Mouse (Mus musculus) stomach, embryonic 16.5 days (tissue): ENCODE measurements around the gene Gm13277. TPM values are rescaled to one million over a fixed set of nuclear protein-coding genes. Genes with fewer than 3 reads are reported as not detected.
A peak's percentile ranks its signal among the peaks of the same experiment; 100 is the strongest.
"Not testable (repeated sequence)": the region's sequence is repeated elsewhere in the genome, so short reads cannot be mapped to it uniquely, and the experiment has no call there.

Experiments
- ATAC-seq: fragments of 200-750 bp; cut with Nextera tagmentation; 2 replicates; pipeline ENCODE4 v1.8.0; 2017; ENCODE audit warnings: moderate number of reproducible peaks, moderate TSS enrichment; ENCODE audit not compliant: insufficient read depth, low FRiP score
- H3K27ac ChIP-seq: fragments of 300-500 bp; sonication (generic); 2 replicates; pipeline ENCODE4 v1.5.1; 2014; ENCODE audit warnings: low read length
- H3K27me3 ChIP-seq: fragments of 300-500 bp; sonication (generic); 2 replicates; pipeline ENCODE4 v1.6.1; 2014; ENCODE audit warnings: low read length, control low read depth, mixed read lengths; ENCODE audit not compliant: control insufficient read depth, insufficient read depth
- H3K36me3 ChIP-seq: fragments of 300-500 bp; sonication (generic); 2 replicates; pipeline ENCODE4 v1.6.1; 2014; ENCODE audit warnings: low read length; ENCODE audit not compliant: control insufficient read depth, insufficient read depth
- H3K4me1 ChIP-seq: fragments of 300-500 bp; sonication (generic); 2 replicates; pipeline ENCODE4 v1.6.1; 2014; ENCODE audit warnings: low read length, control low read depth, mixed read lengths; ENCODE audit not compliant: control insufficient read depth, insufficient read depth
- H3K4me2 ChIP-seq: fragments of 300-500 bp; sonication (generic); 2 replicates; pipeline ENCODE4 v1.6.1; 2014; ENCODE audit warnings: low read depth, low read length, mixed read lengths
- H3K4me3 ChIP-seq: fragments of 300-500 bp; sonication (generic); replicated peaks from 2 replicates; pipeline ENCODE4 v1.5.1; 2014; ENCODE audit warnings: mild to moderate bottlenecking, low read length
- H3K9ac ChIP-seq: fragments of 300-500 bp; sonication (generic); 2 replicates; pipeline ENCODE4 v1.6.1; 2014; ENCODE audit warnings: low read length
- H3K9me3 ChIP-seq: fragments of 300-500 bp; sonication (generic); replicated peaks from 2 replicates; pipeline ENCODE4 v1.6.1; 2016; ENCODE audit warnings: low read length, control low read depth; ENCODE audit not compliant: control insufficient read depth
- WGBS: fragments of 180-500 bp; shearing (Covaris S2); extraction: QIAGEN DNeasy Blood & Tissue Kit; methylation state at CpG from one replicate; pipeline ENCODE4 v1.1.7; 2014; 5-methylcytosine and 5-hydroxymethylcytosine counted together
- polyA plus RNA-seq: library from polyadenylated mRNA; unstranded; fragments of >200 nt; fragmentation: Nextera tagmentation; extraction: Ambion mirVana; gene quantifications from 2 replicates; pipeline ENCODE4 v1.2.1, GENCODE M21; 2015

Gm13277 gene
- polyA plus RNA-seq, 1 experiment from 2014 or later: not detected

GRCm38 (mm10) chr4:88780320-88780719 is 8.1 kb upstream of the Gm13277 start:
- H3K36me3 ChIP-seq, H3K27me3 ChIP-seq, ATAC-seq, H3K4me3 ChIP-seq, H3K9me3 ChIP-seq, H3K9ac ChIP-seq, H3K27ac ChIP-seq, H3K4me2 ChIP-seq, H3K4me1 ChIP-seq: not testable (repeated sequence)
- WGBS: 53% methylated on average over 14 of the region's 18 CpGs

GRCm38 (mm10) chr4:88781831-88782230 is 6.6 kb upstream of the Gm13277 start, which contains the start of gene Ifnz:
Ifnz (plus strand) TSS chr4:88782131.
- not testable (repeated sequence) for ATAC-seq, H3K36me3 ChIP-seq, H3K4me1 ChIP-seq, H3K27me3 ChIP-seq, H3K27ac ChIP-seq, H3K9ac ChIP-seq, H3K9me3 ChIP-seq
- H3K4me2 ChIP-seq: peak within 1 kb of the TSS; percentile 40
- WGBS: 9% methylated on average over 2 of the region's 7 CpGs
- 0 out of 2 replicates have a peak within 1 kb of the TSS, but pooled peaks have one; percentile 22 for H3K4me3 ChIP-seq

- 0% methylated on average over 3 of the region's 31 CpGs for WGBS
- H3K36me3 ChIP-seq, H3K9ac ChIP-seq, H3K9me3 ChIP-seq, H3K27me3 ChIP-seq, H3K4me1 ChIP-seq, ATAC-seq, H3K27ac ChIP-seq: not testable (repeated sequence)
- Histone ChIP-seq H3K4me2 (peak overlapping the region; percentile 40), H3K4me3 (0 out of 2 replicates have a peak overlapping the region, but pooled peaks have one; percentile 22)
Measured at GRCm38 (mm10) chr4:88782335-88782734, 6.1 kb upstream of the Gm13277 start.

- H3K9ac ChIP-seq, H3K4me3 ChIP-seq, H3K9me3 ChIP-seq, H3K4me1 ChIP-seq, H3K4me2 ChIP-seq, ATAC-seq, H3K27me3 ChIP-seq, H3K27ac ChIP-seq, H3K36me3 ChIP-seq: not testable (repeated sequence)
- no CpG with 5 or more reads among the region's 27 CpGs for WGBS
Measured at GRCm38 (mm10) chr4:88785409-88785808, 3.0 kb upstream of the Gm13277 start, which contains the start of gene Gm13276. Gm13276 (plus strand) TSS chr4:88785709.

GRCm38 (mm10) chr4:88791250-88791649 is 2.8 kb downstream of the Gm13277 start, which contains the start of gene Gm13278:
Gm13278 (plus strand) TSS chr4:88791550.
- H3K36me3 ChIP-seq, H3K9ac ChIP-seq, H3K4me3 ChIP-seq, H3K27ac ChIP-seq, ATAC-seq, H3K27me3 ChIP-seq, H3K4me1 ChIP-seq, H3K9me3 ChIP-seq, H3K4me2 ChIP-seq: not testable (repeated sequence)
- WGBS: no CpG with 5 or more reads among the region's 28 CpGs

GRCm38 (mm10) chr4:88793936-88794675 is 5.7 kb downstream of the Gm13277 start, which contains the start of gene Gm13275:
Gm13275 (plus strand) TSS chr4:88794487.
- H3K4me1 ChIP-seq, H3K9me3 ChIP-seq, H3K27me3 ChIP-seq, H3K9ac ChIP-seq, ATAC-seq, H3K27ac ChIP-seq, H3K36me3 ChIP-seq, H3K4me3 ChIP-seq, H3K4me2 ChIP-seq: not testable (repeated sequence)
- WGBS: 2% methylated on average over 9 of the region's 52 CpGs

- not testable (repeated sequence) for H3K4me2 ChIP-seq, H3K9me3 ChIP-seq, H3K27ac ChIP-seq, H3K9ac ChIP-seq, ATAC-seq, H3K27me3 ChIP-seq, H3K4me1 ChIP-seq, H3K4me3 ChIP-seq, H3K36me3 ChIP-seq
- no CpG with 5 or more reads among the region's 28 CpGs for WGBS
Measured at GRCm38 (mm10) chr4:88797097-88797496, 8.7 kb downstream of the Gm13277 start, which contains the start of gene Gm13279. Gm13279 (plus strand) TSS chr4:88797397.

- H3K36me3 ChIP-seq, H3K9me3 ChIP-seq, H3K4me2 ChIP-seq, H3K4me3 ChIP-seq, H3K9ac ChIP-seq, H3K4me1 ChIP-seq, ATAC-seq, H3K27me3 ChIP-seq, H3K27ac ChIP-seq: not testable (repeated sequence)
- WGBS: 13% methylated on average over 4 of the region's 7 CpGs
Measured at GRCm38 (mm10) chr4:88799365-88799764, 10.9 kb downstream of the Gm13277 start, which contains the start of gene Gm13285. Gm13285 (plus strand) TSS chr4:88799665.

GRCm38 (mm10) chr4:88802954-88803353 is 14.5 kb downstream of the Gm13277 start, which contains the start of gene Gm13287:
Gm13287 (plus strand) TSS chr4:88803254.
- H3K4me2 ChIP-seq, H3K36me3 ChIP-seq, H3K27me3 ChIP-seq, H3K27ac ChIP-seq, H3K4me3 ChIP-seq, H3K9me3 ChIP-seq, H3K9ac ChIP-seq, H3K4me1 ChIP-seq, ATAC-seq: not testable (repeated sequence)
- no CpG with 5 or more reads among the region's 29 CpGs for WGBS
